24 mouse cellular contexts compared by ENCODE assay signal in genomic region chr12:32248483-32248882, GRCm38 (mm10). TPM values are rescaled to one million over a fixed set of nuclear protein-coding genes. Genes with fewer than 3 reads are reported as not detected.
DNase-seq lines count a peak whose midpoint lies in the region; ATAC-seq and TF ChIP-seq lines count a peak whose summit lies in the region.
"Had no signal": no experiment of that assay in that cellular context is flagged by ENCODE, and none has a peak within 500 bp of the region (broad histone marks: within the 10 kb centered on the region; RNA-seq: fewer than 3 reads in every experiment).

No protein-coding gene starts in this region.

- H3K4me2 ChIP-seq in liver, embryonic 11.5 days, result no peak overlapping the region
- H3K4me2 ChIP-seq in liver, postnatal 0 days (ENCODE audit: low read depth, low read length), result no peak overlapping the region
- no peak overlapping the region for H3K4me2 ChIP-seq in intestine, embryonic 16.5 days (ENCODE audit: low read depth, low read length)
- H3K4me2 ChIP-seq: embryonic facial prominence, embryonic 13.5 days; embryonic facial prominence, embryonic 15.5 days; forebrain, embryonic 12.5 days had no signal

- no peaks in the 10 kb centered on the region for H3K4me1 ChIP-seq in liver, embryonic 11.5 days (replicated peaks; ENCODE audit: control insufficient read depth, insufficient read depth, low read length)
- H3K4me1 ChIP-seq in liver, postnatal 0 days (ENCODE audit: insufficient read depth), result no peaks in the 10 kb centered on the region
- H3K4me1 ChIP-seq in ES-E14 (ENCODE audit: control insufficient read depth in 2 of 2, insufficient read depth in 2 of 2, low read length in 2 of 2, poor library complexity in 1 of 2), result no peaks in the 10 kb centered on the region
- peaks cover 7% of the 10 kb centered on the region; the same call in 1 of the 2 replicates for H3K4me1 ChIP-seq in brown adipose tissue, adult 24 weeks (ENCODE audit: control insufficient read depth, insufficient read depth, insufficient read length, low read length)
- H3K4me1 ChIP-seq in intestine, embryonic 16.5 days (ENCODE audit: control insufficient read depth, insufficient read depth, low read length), result no peaks in the 10 kb centered on the region
- H3K4me1 ChIP-seq: embryonic facial prominence, embryonic 13.5 days; embryonic facial prominence, embryonic 15.5 days; forebrain, embryonic 10.5 days; forebrain, embryonic 12.5 days had no signal

- no peak for TF ChIP-seq CTCF in liver, postnatal 0 days (IDR thresholded peaks at IDR 0.05; ENCODE audit: low read depth)

- no peak for ATAC-seq in liver, embryonic 11.5 days (replicated peaks; ENCODE audit: low FRiP score)
- no peak for ATAC-seq in liver, postnatal 0 days
- no peak for ATAC-seq in intestine, embryonic 16.5 days
- ATAC-seq: forebrain, embryonic 14.5 days; forebrain, embryonic 16.5 days had no signal

- no peak overlapping the region for H3K27ac ChIP-seq in liver, embryonic 11.5 days (ENCODE audit: low read depth, low read length)
- no peak overlapping the region for H3K27ac ChIP-seq in liver, postnatal 0 days (ENCODE audit: low read depth)
- H3K27ac ChIP-seq in ES-E14 (ENCODE audit: insufficient read depth, low read depth, low read length, poor library complexity, severe bottlenecking), result no peak overlapping the region
- peak overlapping the region; percentile 93 for H3K27ac ChIP-seq in brown adipose tissue, adult 24 weeks (replicated peaks; ENCODE audit: low read depth, low read length)
- no peak overlapping the region for H3K27ac ChIP-seq in intestine, embryonic 16.5 days (ENCODE audit: low read length)
- H3K27ac ChIP-seq: embryonic facial prominence, embryonic 13.5 days; embryonic facial prominence, embryonic 15.5 days; forebrain, embryonic 10.5 days; forebrain, embryonic 12.5 days had no signal

- H3K9me3 ChIP-seq in liver, embryonic 11.5 days (ENCODE audit: control insufficient read depth, low read length), result no peaks in the 10 kb centered on the region
- H3K9me3 ChIP-seq in liver, postnatal 0 days (ENCODE audit: low read length), result no peaks in the 10 kb centered on the region
- no peaks in the 10 kb centered on the region for H3K9me3 ChIP-seq in ES-E14 (ENCODE audit: control insufficient read depth, insufficient read depth, low read depth, low read length)
- no peaks in the 10 kb centered on the region for H3K9me3 ChIP-seq in intestine, embryonic 16.5 days (ENCODE audit: control insufficient read depth, low read length)
- H3K9me3 ChIP-seq: embryonic facial prominence, embryonic 13.5 days; embryonic facial prominence, embryonic 15.5 days; forebrain, embryonic 10.5 days; forebrain, embryonic 12.5 days had no signal

- no peaks in the 10 kb centered on the region for H3K36me3 ChIP-seq in liver, embryonic 11.5 days (ENCODE audit: control insufficient read depth, insufficient read depth, low read length)
- H3K36me3 ChIP-seq in liver, postnatal 0 days (replicated peaks; ENCODE audit: insufficient read depth, low read length), result no peaks in the 10 kb centered on the region
- no peaks in the 10 kb centered on the region for H3K36me3 ChIP-seq in ES-E14 (ENCODE audit: control insufficient read depth, insufficient read depth, low read length, poor library complexity, severe bottlenecking)
- no peaks in the 10 kb centered on the region for H3K36me3 ChIP-seq in intestine, embryonic 16.5 days (ENCODE audit: control insufficient read depth, insufficient read depth, low read length)
- H3K36me3 ChIP-seq: embryonic facial prominence, embryonic 13.5 days; embryonic facial prominence, embryonic 15.5 days; forebrain, embryonic 10.5 days; forebrain, embryonic 12.5 days had no signal

- H3K9ac ChIP-seq in liver, embryonic 11.5 days (ENCODE audit: low read depth, low read length), result no peak overlapping the region
- H3K9ac ChIP-seq in liver, postnatal 0 days (replicated peaks), result no peak overlapping the region
- H3K9ac ChIP-seq in ES-E14 (ENCODE audit: insufficient read depth, low read depth, low read length, poor library complexity, severe bottlenecking), result no peak overlapping the region
- H3K9ac ChIP-seq in intestine, embryonic 16.5 days (ENCODE audit: low read depth, low read length), result no peak overlapping the region
- H3K9ac ChIP-seq: embryonic facial prominence, embryonic 13.5 days; embryonic facial prominence, embryonic 15.5 days; forebrain, embryonic 12.5 days had no signal

- in situ Hi-C loops in ES-E14 (cut with MboI; ENCODE audit: low sequenced_read_pairs in 2 of 2, unreplicated experiment in 2 of 2), result loop anchor here (5.0 to 10.0 kb wide), 2 partner anchors 281 to 284 kb away; no protein-coding TSS in a partner anchor

- DNase-seq in liver, embryonic 11.5 days (ENCODE audit: low spot score), result peak; percentile 8
- no peak for DNase-seq in liver, postnatal 0 days
- DNase-seq in ES-E14 (ENCODE audit: low read depth, low spot score), result no peak
- no peak for DNase-seq in right cerebral cortex, postnatal 14 days
- DNase-seq: adrenal gland, adult 8-10 months; adrenal gland, postnatal 14 days; adrenal gland, postnatal 36 days; cerebellum, adult 11 months; cerebellum, adult 18-20 months; cerebellum, adult 8-10 months; cerebellum, adult 9-11 months; cerebellum, postnatal 14 days; cerebellum, postnatal 36 days; embryo, embryonic 11 days had no signal

- no peak for TF ChIP-seq EP300 in liver, postnatal 0 days (IDR thresholded peaks at IDR 0.05; ENCODE audit: low read depth)

- 60% methylated on average over 2 of the region's 2 CpGs for WGBS in liver, embryonic 11.5 days
- WGBS in liver, postnatal 0 days (ENCODE audit: insufficient replicate concordance), result 51% methylated on average over 2 of the region's 2 CpGs
- 67% methylated on average over 2 of the region's 2 CpGs for WGBS in intestine, embryonic 16.5 days

- no peaks in the 10 kb centered on the region for H3K27me3 ChIP-seq in liver, embryonic 11.5 days (replicated peaks; ENCODE audit: control insufficient read depth, insufficient read depth, low read length)
- H3K27me3 ChIP-seq in liver, postnatal 0 days (ENCODE audit: insufficient read depth, low read length), result no peaks in the 10 kb centered on the region
- H3K27me3 ChIP-seq in intestine, embryonic 16.5 days (replicated peaks; ENCODE audit: control insufficient read depth, insufficient read depth, low read length), result no peaks in the 10 kb centered on the region
- H3K27me3 ChIP-seq: embryonic facial prominence, embryonic 13.5 days; embryonic facial prominence, embryonic 15.5 days; forebrain, embryonic 12.5 days had no signal

- no peak overlapping the region for H3K4me3 ChIP-seq in liver, embryonic 11.5 days (ENCODE audit: low read depth, low read length)
- H3K4me3 ChIP-seq in liver, postnatal 0 days (ENCODE audit: low read depth, low read length), result no peak overlapping the region
- no peak overlapping the region for H3K4me3 ChIP-seq in ES-E14 (ENCODE audit: insufficient read depth in 1 of 2, low read depth in 1 of 2, low read length in 2 of 2, poor library complexity in 1 of 2, severe bottlenecking in 1 of 2)
- H3K4me3 ChIP-seq in brown adipose tissue, adult 24 weeks (ENCODE audit: insufficient read depth, low read depth, low read length), result no peak overlapping the region
- H3K4me3 ChIP-seq in intestine, embryonic 16.5 days (ENCODE audit: low read length), result no peak overlapping the region
- H3K4me3 ChIP-seq: embryonic facial prominence, embryonic 13.5 days; embryonic facial prominence, embryonic 15.5 days; erythroblast, embryonic 14.5 days; forebrain, embryonic 10.5 days; forebrain, embryonic 12.5 days had no signal

TF ChIP-seq in ES-E14, 5 proteins besides CTCF, POLR2A, EP300 and RAD21:
- 0 out of 2 replicates have a peak, but pooled peaks have one; percentile 53 for TF ChIP-seq MAFK (IDR thresholded peaks at IDR 0.05; ENCODE audit: insufficient read depth, low read depth, low read length)
- no peak for TF ChIP-seq CHD2 (IDR thresholded peaks at IDR 0.05; ENCODE audit: low read depth, low read length)
- TF ChIP-seq ZNF384 (IDR thresholded peaks at IDR 0.05; ENCODE audit: low read depth, low read length), result 0 out of 2 replicates have a peak, but pooled peaks have one; percentile 42
TF ChIP-seq in ES-E14: peak in this region for 2.

RNA-seq across cellular contexts. Expression of gene Pik3cg, which starts 40.0 kb away (rescaled TPM):
- polyA plus RNA-seq in liver, embryonic 11.5 days (2014; fragmentation: Nextera tagmentation; extraction: Ambion mirVana), result 6.8 and 7.2 TPM in 2 replicates
- 2.8 and 3.3 TPM in 2 replicates for polyA plus RNA-seq in liver, postnatal 0 days (2015; fragmentation: Nextera tagmentation; extraction: Ambion mirVana)
- total RNA-seq in ES-E14 (2012; rRNA removed), result 0.13 TPM in 1 of 2 replicates, not detected in the other
- polyA plus RNA-seq in brown adipose tissue, adult 24 weeks (2012; ENCODE audit: insufficient read depth, insufficient read length, missing spikeins), result 1.2 and 1.9 TPM in 2 replicates
- polyA plus RNA-seq in intestine, embryonic 16.5 days (2015; fragmentation: Nextera tagmentation; extraction: Ambion mirVana), result 2.1 and 2.2 TPM in 2 replicates
- polyA plus RNA-seq: C2C12 had no signal
